Mouse (Mus musculus) thymus, postnatal 10 days (tissue): ENCODE measurements around the gene Fkbp3.

ENCODE experiments used
- DNase-seq, 2 experiments: peaks; one replicate each; pipeline ENCODE4 v3.0.0; 2021; ENCODE audit warnings: low spot score in 2 of 2

Gene Fkbp3

GRCm38 (mm10) chr12:65035839-65036189 is 38.0 kb downstream of the Fkbp3 start:
- DNase-seq: no peak

- DNase-seq: no peak
Measured at GRCm38 (mm10) chr12:65022842-65023241, 51.0 kb downstream of the Fkbp3 start.
